Mouse (Mus musculus) bone marrow, adult 2 months (tissue): ENCODE data around the gene Gpat3.

ENCODE experiments used
- CTCF ChIP-seq: fragments of 200-500 bp; IDR thresholded peaks from 2 replicates; pipeline ENCODE4 v1.5.1; 2011; ENCODE audit warnings: low read length, control low read depth; ENCODE audit not compliant: control insufficient read depth, insufficient read depth
- POLR2A ChIP-seq: fragments of 200-500 bp; IDR thresholded peaks from 2 replicates; pipeline ENCODE4 v1.6.1; 2011; ENCODE audit warnings: low read depth, mild to moderate bottlenecking, control low read depth, low read length, borderline replicate concordance; ENCODE audit not compliant: control insufficient read depth

GRCm38 (mm10) chr5:100835862-100836538 lies 9.5 kb upstream of the Gpat3 start:
- no peak for TF ChIP-seq POLR2A
- no peak for TF ChIP-seq CTCF
